Mouse (Mus musculus): ENCODE results near the gene Ppp6r3. TPM values are rescaled to one million over a fixed set of nuclear protein-coding genes. Genes with fewer than 3 reads are reported as not detected.
"Not testable (repeated sequence)": the region's sequence is repeated elsewhere in the genome, so short reads cannot be mapped to it uniquely, and the experiment has no call there.

Ppp6r3 gene
- polyA plus RNA-seq, 1 experiment = 97.4 TPM

- Histone ChIP-seq H3K4me1 (replicated peaks; ENCODE audit: control insufficient read depth, insufficient read depth, low read length) (no peaks in the 10 kb centered on the region), H3K27me3 (ENCODE audit: control insufficient read depth, insufficient read depth, low read length) (no peaks in the 10 kb centered on the region), H3K27ac (ENCODE audit: control insufficient read depth, insufficient read depth, low read length) (no peak overlapping the region), H3K4me3 (ENCODE audit: control insufficient read depth, insufficient read depth, low read length) (no peak overlapping the region), H3K36me3 (ENCODE audit: control insufficient read depth, insufficient read depth, low read length) (0 out of 2 replicates have a peak, but pooled peaks cover 8% of the 10 kb centered on the region)
- no peak for TF ChIP-seq POLR2A (IDR thresholded peaks at IDR 0.05; ENCODE audit: control insufficient read depth, extremely low read depth, insufficient read depth, low read length, poor library complexity)
- 95% methylated on average over 7 of the region's 7 CpGs for WGBS
- no peak for DNase-seq
These were observed 18.0 kb upstream of the Ppp6r3 start for GRCm38 (mm10) chr19:3593379-3594055.

GRCm38 (mm10) chr19:3589968-3590367 lies 14.4 kb upstream of the Ppp6r3 start:
- no peak for DNase-seq
- Histone ChIP-seq H3K36me3 (ENCODE audit: control insufficient read depth, insufficient read depth, low read length) (peaks cover 8% of the 10 kb centered on the region; the same call in 1 of the 2 replicates), H3K4me1 (replicated peaks; ENCODE audit: control insufficient read depth, insufficient read depth, low read length) (no peaks in the 10 kb centered on the region), H3K4me3 (ENCODE audit: control insufficient read depth, insufficient read depth, low read length) (no peak overlapping the region), H3K27me3 (ENCODE audit: control insufficient read depth, insufficient read depth, low read length) (no peaks in the 10 kb centered on the region), H3K27ac (ENCODE audit: control insufficient read depth, insufficient read depth, low read length) (no peak overlapping the region)
- WGBS = 97% methylated on average over 4 of the region's 4 CpGs
- no peak for TF ChIP-seq POLR2A (IDR thresholded peaks at IDR 0.05; ENCODE audit: control insufficient read depth, extremely low read depth, insufficient read depth, low read length, poor library complexity)
- no peak for TF ChIP-seq CTCF (IDR thresholded peaks at IDR 0.05; ENCODE audit: borderline replicate concordance, control insufficient read depth, extremely low read depth, insufficient read depth, low read length, poor library complexity)

GRCm38 (mm10) chr19:3589547-3589946 lies 14.0 kb upstream of the Ppp6r3 start:
- TF ChIP-seq POLR2A (IDR thresholded peaks at IDR 0.05; ENCODE audit: control insufficient read depth, extremely low read depth, insufficient read depth, low read length, poor library complexity) (no peak), CTCF (IDR thresholded peaks at IDR 0.05; ENCODE audit: borderline replicate concordance, control insufficient read depth, extremely low read depth, insufficient read depth, low read length, poor library complexity) (no peak)
- Histone ChIP-seq H3K4me1 (replicated peaks; ENCODE audit: control insufficient read depth, insufficient read depth, low read length) (no peaks in the 10 kb centered on the region), H3K36me3 (ENCODE audit: control insufficient read depth, insufficient read depth, low read length) (peaks cover 9% of the 10 kb centered on the region; the same call in 1 of the 2 replicates), H3K4me3 (ENCODE audit: control insufficient read depth, insufficient read depth, low read length) (no peak overlapping the region), H3K27ac (ENCODE audit: control insufficient read depth, insufficient read depth, low read length) (no peak overlapping the region), H3K27me3 (ENCODE audit: control insufficient read depth, insufficient read depth, low read length) (no peaks in the 10 kb centered on the region)
- DNase-seq = no peak
- 79% methylated on average over 5 of the region's 5 CpGs for WGBS

- peak; percentile 57 for DNase-seq
- H3K27ac ChIP-seq (ENCODE audit: control insufficient read depth, insufficient read depth, low read length); H3K4me1 ChIP-seq (replicated peaks; ENCODE audit: control insufficient read depth, insufficient read depth, low read length); H3K27me3 ChIP-seq (ENCODE audit: control insufficient read depth, insufficient read depth, low read length); H3K4me3 ChIP-seq (ENCODE audit: control insufficient read depth, insufficient read depth, low read length); H3K36me3 ChIP-seq (ENCODE audit: control insufficient read depth, insufficient read depth, low read length): not testable (repeated sequence)
- WGBS = 91% methylated on average over 5 of the region's 5 CpGs
These were observed 12.2 kb upstream of the Ppp6r3 start for GRCm38 (mm10) chr19:3587729-3588128.

GRCm38 (mm10) chr19:3586540-3586939 lies 11.0 kb upstream of the Ppp6r3 start:
- H3K4me1 ChIP-seq (replicated peaks; ENCODE audit: control insufficient read depth, insufficient read depth, low read length) = no peaks in the 10 kb centered on the region
- H3K27me3 ChIP-seq (ENCODE audit: control insufficient read depth, insufficient read depth, low read length) = no peaks in the 10 kb centered on the region
- no peak overlapping the region for H3K27ac ChIP-seq (ENCODE audit: control insufficient read depth, insufficient read depth, low read length)
- H3K4me3 ChIP-seq (ENCODE audit: control insufficient read depth, insufficient read depth, low read length) = no peak overlapping the region
- WGBS = 33% methylated on average over 1 of the region's 1 CpGs
- peaks cover 9% of the 10 kb centered on the region; the same call in 1 of the 2 replicates for H3K36me3 ChIP-seq (ENCODE audit: control insufficient read depth, insufficient read depth, low read length)
- peak; percentile 77; the same call in 1 of the 2 replicates for TF ChIP-seq CTCF (IDR thresholded peaks at IDR 0.05; ENCODE audit: borderline replicate concordance, control insufficient read depth, extremely low read depth, insufficient read depth, low read length, poor library complexity)
- TF ChIP-seq POLR2A (IDR thresholded peaks at IDR 0.05; ENCODE audit: control insufficient read depth, extremely low read depth, insufficient read depth, low read length, poor library complexity) = no peak
- DNase-seq = peak; percentile 58

- H3K27ac ChIP-seq (ENCODE audit: control insufficient read depth, insufficient read depth, low read length) = no peak overlapping the region
- H3K36me3 ChIP-seq (ENCODE audit: control insufficient read depth, insufficient read depth, low read length) = peaks cover 9% of the 10 kb centered on the region; the same call in 1 of the 2 replicates
- 98% methylated on average over 9 of the region's 9 CpGs for WGBS
- no peaks in the 10 kb centered on the region for H3K27me3 ChIP-seq (ENCODE audit: control insufficient read depth, insufficient read depth, low read length)
- H3K4me3 ChIP-seq (ENCODE audit: control insufficient read depth, insufficient read depth, low read length) = no peak overlapping the region
- no peaks in the 10 kb centered on the region for H3K4me1 ChIP-seq (replicated peaks; ENCODE audit: control insufficient read depth, insufficient read depth, low read length)
- DNase-seq = no peak
- no peak for TF ChIP-seq POLR2A (IDR thresholded peaks at IDR 0.05; ENCODE audit: control insufficient read depth, extremely low read depth, insufficient read depth, low read length, poor library complexity)
- TF ChIP-seq CTCF (IDR thresholded peaks at IDR 0.05; ENCODE audit: borderline replicate concordance, control insufficient read depth, extremely low read depth, insufficient read depth, low read length, poor library complexity) = no peak
These were observed 10.5 kb upstream of the Ppp6r3 start for GRCm38 (mm10) chr19:3586026-3586425.

GRCm38 (mm10) chr19:3581326-3581725 lies 5.8 kb upstream of the Ppp6r3 start:
- no peaks in the 10 kb centered on the region for H3K27me3 ChIP-seq (ENCODE audit: control insufficient read depth, insufficient read depth, low read length)
- H3K27ac ChIP-seq (ENCODE audit: control insufficient read depth, insufficient read depth, low read length) = no peak overlapping the region
- H3K4me3 ChIP-seq (ENCODE audit: control insufficient read depth, insufficient read depth, low read length) = no peak overlapping the region
- WGBS = 25% methylated on average over 7 of the region's 7 CpGs
- TF ChIP-seq CTCF (IDR thresholded peaks at IDR 0.05; ENCODE audit: borderline replicate concordance, control insufficient read depth, extremely low read depth, insufficient read depth, low read length, poor library complexity) (peak; percentile 63; the same call in 1 of the 2 replicates), POLR2A (IDR thresholded peaks at IDR 0.05; ENCODE audit: control insufficient read depth, extremely low read depth, insufficient read depth, low read length, poor library complexity) (no peak)
- H3K36me3 ChIP-seq (ENCODE audit: control insufficient read depth, insufficient read depth, low read length) = peaks cover 5% of the 10 kb centered on the region; the same call in 1 of the 2 replicates
- DNase-seq = peak; percentile 60
- H3K4me1 ChIP-seq (replicated peaks; ENCODE audit: control insufficient read depth, insufficient read depth, low read length) = peaks cover 7% of the 10 kb centered on the region

All from thymus, adult 2 months (tissue).